Mouse (Mus musculus) ES-CJ7 (cell line): Measurements from ENCODE around the gene Sectm1b.
"Not testable (repeated sequence)": the region's sequence is repeated elsewhere in the genome, so short reads cannot be mapped to it uniquely, and the experiment has no call there.

Source experiments
- DNase-seq: peaks from one replicate; pipeline ENCODE4 v3.0.0; 2011; ENCODE audit warnings: low read depth, low spot score

Sectm1b gene

DNA sequence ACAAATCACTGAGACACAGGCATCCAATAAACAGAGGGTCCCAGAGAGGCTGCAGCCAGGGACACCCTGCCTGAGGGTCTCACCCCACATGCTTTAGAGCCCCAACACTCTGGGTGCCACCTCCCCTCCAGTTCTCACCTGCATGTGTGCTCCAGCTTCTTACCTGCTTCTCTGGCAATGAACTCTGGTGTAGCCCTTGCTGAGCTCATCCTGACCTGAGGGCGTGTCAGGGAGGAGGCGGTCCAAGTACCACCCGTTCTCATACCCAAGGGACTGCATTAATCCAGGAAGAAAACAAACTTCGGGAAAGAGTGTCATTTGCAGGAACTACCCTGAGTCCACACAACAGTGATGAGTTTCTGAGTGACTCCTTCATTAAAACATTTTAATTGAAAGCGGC lies at the start of gene Sectm1b:
TSS of gene Sectm1b (minus strand) at position 191 of the 400 bp plus-strand sequence.
- DNase-seq, result no peak

DNA sequence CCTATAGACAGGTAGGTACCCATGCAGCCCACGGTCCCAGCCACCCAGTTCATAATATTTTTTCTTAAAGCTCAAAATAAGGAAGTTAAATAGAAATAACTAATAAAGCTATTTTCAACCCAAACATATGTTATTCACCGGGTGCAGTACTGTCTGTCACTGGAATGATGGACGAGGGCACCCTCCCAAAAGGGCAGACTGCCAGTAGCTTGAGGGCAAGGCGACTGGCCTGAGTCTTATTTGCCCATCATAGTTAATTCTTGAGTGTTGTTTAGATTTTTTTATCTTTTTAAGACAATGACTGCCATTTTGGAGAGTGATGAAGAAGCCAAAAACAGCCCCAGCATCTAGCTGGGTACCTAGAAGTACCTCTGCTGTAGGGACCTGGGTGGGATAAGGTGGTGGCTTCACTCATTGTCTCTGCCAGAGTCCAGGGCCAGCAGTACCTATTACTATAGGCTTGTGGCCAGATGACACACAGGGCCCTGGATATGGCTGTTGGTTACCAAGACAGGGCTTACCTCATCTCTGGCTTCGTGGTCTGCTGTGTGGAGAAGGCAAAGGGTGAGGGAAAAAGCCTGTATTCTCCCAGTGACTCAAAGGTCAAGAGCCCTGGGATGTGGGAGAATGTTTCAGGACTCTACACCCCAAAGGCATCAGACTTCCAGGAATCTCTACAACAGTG lies 48.9 kb upstream of the Sectm1b start:
- DNase-seq, result no peak

DNA sequence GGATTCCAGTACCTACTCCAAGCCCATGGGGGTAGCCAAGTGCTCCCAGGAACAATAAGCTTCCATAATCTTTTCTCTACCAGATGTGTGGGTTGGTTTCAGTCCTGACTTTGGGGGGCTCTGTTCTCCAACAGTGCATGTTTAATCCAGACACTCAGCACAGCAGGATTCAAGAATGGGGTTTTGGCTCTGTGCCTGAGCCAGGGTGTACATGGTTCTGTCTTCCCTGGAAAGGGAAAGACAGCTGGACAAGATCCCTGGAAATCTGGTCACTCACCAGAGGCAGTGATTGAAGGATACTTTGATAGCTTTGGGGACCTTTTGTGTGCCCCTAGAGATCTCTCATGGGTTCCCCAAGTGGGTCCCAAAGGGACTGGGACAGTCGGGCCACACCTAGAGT lies 48.2 kb upstream of the Sectm1b start:
- no peak for DNase-seq

DNA sequence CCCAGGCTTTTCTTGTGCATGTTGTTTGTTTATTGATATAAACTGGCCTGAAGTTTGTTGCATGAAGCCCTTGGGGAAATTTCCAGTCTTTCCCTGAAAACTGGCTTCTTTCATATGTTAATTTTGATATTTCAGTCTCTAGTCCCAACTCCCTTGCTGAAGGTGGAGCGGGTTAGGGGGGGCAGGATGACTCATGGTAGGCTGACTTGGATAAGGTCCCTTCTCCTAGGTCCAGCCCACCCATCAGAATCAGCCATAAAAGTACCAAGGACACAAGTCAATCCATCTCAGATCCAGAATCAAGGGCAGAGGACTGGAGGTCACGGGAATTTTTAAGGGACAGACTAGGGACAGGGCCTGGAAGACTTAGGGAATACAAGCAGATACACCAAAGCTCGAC lies 47.7 kb upstream of the Sectm1b start:
- DNase-seq, result no peak

DNA sequence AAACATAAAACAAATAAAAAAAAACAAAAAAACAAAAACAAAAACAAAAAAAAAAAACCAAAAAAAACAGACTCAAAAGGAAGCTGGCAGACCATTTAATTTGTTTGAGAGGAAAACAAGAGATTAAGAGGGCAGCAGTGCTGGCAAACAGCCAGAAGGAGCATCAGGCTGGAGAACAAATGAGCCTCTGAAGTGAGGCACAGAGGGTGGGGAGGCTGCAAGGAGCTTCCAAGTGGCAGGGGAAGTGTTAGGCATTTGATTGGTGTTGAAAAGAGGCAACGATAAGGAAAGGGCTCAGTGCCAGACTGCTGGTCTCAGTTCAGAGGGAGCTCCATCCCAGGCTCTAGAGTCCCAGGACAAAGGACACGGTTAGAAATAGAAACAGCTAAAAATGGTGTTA lies 46.6 kb upstream of the Sectm1b start:
- DNase-seq, result no peak

DNA sequence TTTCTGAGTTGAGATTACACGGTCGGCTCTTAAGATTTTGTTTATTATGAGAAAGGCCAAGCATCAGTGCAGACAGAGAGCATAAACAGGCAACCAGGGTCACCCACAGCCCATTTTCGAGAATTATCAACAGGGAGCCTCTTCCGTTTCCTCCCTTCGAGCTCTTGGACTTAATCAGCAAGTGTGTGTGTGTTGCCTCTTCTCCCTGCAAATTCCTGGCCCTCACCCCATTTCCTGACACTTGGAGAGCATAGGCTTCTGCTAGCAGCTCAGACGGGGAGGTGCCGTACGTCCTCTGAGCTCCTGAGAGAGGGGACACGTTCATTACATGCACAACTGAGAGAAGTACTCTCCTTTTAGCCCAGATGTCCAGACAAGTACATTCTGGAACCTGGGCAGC lies 44.7 kb upstream of the Sectm1b start:
- DNase-seq, result no peak

DNA sequence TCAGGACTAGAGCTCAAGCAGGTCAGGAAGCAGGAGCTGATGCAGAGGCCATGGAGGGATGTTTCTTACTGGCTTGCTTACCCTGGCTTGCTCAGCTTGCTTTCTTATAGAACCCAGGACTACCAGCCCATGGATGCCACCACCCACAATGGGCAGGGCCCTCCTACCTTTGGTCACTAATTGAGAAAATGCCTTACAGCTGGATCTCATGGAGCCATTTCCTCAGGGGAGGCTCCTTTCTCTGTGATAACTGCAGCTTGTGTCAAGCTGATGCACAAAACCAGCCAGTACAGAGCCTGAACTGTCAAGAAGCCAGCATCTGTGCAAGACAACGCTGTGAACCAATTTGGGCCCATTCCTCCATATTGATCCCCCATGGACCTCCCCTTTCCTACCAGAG lies 43.9 kb upstream of the Sectm1b start:
- not testable (repeated sequence) for DNase-seq

DNA sequence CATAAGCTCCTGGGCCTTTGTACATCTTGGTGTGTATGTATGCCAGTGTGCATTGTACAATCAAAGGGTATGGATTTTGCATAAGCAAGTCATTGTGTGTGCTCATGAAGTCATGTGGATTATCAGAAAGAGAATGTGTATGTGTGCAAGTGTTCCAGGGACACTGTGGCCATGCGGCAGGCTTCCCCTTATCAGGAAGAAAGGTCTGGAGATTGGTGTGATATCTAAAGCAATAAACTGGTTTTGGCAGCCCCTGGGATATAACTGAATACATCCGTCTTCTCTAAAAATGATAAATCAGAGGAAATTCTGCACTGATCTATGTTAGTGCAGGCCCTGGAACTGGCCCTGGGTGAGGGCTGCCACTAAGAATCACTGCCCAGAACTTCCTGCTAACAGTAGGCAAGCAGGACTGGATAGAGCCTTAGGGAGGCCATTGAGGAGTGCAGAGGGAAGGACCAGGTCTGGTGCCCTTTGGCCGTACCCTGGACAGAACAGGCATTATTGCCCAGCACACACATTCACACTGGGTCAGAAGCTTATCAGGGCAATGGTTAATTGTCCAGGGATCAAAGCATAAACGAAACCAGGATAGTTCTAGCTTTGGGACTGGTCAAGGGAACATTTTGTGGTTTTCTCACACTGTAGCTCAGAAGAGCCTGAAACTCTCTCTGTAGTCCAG lies 37.9 kb upstream of the Sectm1b start:
- DNase-seq, result no peak

DNA sequence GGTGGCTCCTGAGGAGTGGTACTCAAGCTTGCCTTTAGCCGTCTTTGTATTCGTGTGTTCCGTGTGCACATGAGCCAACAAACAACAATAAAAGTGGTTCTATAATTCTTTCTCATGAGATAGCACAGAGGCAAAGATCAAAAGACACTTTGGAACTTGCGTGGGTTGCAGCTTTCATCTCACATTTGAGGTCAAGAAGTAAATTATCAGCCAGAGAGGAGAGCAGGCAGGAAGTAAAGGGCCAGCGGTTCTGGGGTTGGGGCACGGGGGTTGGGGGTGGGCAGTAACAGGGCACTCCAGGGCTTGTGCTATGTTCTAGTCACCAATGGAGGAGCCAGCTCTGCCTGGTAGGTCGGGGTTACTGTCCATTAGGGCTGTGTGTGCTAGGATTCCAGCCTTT lies 37.3 kb upstream of the Sectm1b start:
- no peak for DNase-seq

DNA sequence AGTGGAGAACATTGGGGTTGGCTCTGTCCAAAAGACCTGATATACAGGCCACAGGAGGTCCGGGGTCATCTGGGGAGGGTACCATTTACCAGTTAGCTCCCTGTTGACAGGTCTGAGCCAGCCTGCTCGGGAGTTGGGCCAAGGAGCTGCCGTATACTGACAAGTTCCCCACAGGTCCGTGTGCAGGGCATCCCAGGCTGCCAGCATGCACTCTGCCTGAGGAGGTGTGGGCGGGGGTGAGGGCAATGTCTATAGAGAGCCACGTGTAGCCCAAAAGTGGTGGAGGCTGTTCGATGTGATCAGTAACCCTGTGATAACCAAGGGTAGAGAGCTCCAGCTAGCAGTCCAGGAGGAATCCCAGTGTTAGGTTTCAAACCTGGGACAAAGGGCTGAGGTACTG lies 36.4 kb upstream of the Sectm1b start:
- DNase-seq, result no peak

DNA sequence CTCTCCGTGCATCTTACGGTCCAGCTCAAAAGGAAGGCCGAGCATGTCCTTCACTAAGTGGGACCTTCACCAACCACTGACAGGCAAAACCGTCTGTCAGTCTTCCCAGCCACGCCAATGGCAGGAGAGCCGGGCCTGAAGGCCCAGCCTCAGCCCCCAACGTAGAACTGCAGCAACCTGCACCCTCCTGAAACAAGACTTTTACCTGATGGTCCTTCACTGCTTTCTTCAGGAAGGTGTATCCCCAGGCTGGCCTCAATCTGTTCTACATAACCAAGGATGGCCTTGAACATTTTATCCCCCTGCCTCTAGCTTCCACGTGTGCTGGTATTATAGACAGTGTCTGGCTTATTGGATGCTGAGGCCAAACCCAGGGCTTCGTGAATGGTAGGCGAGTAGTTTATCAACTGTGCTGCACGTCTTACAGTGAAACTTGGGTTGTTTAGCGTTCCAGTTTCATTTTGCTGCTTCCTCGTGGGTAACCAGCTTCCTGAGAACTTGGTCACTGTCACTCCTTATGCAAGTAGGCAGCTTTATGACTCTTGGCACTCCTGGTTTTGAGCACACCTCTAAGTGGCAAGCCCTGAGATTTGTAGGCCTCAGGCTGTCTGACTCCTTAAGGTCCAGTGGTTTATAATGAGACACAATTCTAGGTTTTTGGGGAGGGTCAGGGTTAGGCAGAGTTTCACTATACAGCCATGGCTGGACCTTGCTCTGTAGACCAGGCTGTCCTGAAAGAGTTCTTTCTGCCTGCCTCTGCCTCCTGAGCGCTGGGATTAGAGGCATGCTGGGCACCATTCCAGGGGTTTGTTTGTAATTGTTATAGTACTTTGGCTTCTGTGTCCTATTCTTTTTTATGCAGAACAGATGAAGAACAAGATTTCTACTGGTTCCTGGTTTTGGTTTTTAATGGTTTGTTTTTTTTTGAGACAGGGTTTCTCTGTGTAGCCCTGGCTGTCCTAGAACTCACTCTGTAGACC lies 29.5 kb upstream of the Sectm1b start:
- DNase-seq, result no peak

DNA sequence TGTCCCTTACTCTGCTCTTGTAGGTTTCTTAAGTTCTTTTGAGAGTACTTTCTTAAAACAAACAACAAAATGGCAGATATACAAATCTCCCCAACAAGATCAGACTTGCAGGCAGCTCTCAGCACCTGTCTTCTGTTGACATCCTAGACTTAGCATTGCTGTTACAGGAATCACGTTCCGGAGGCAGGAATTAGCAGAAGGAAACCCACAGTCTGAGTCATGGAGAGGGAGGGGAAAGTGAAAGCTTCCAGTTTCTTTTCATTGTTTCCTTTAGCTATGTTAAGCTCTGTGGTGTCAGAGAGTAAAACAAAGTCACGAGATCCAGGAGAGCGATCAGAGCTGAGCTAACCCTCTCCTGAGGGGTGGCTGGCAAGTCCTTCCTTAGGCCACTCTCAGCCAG lies 27.6 kb upstream of the Sectm1b start:
- DNase-seq, result no peak

DNA sequence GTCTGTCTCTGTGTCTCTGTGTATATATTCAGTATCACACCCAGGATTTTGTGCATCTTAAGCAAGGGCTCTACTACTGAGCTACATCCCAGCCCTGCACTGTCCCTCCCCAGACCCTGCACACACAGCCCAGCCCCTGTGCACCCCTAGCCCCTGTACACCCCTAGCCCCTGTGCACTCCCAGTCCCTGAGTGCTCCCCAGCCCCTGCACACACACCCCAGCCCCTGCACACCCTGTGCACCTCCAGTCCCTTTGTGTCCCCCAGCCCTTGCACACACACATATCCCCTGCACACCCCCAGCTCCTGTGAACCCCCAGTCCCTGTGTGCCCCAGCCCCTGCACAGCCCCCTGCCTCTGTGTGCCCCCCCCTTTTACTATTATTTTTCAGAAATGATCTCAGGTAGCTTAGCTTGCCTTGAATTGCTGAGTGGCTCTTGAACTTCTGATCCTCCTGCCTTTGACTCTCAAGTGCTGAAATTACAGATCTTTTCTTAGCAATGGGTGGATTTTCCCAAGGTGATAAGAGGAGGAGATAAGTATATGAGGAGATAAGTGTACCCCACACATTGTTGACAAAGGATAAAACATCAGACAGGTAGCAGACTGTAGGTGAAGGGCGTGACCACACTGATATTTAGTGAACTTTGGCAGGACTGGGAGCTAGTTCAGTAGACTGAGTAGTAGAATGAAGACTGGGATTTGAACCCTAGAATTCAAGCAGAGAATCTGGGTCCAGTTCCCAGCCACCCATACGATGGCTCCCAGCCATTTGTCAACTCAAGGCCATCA lies 26.6 kb upstream of the Sectm1b start:
- no peak for DNase-seq

DNA sequence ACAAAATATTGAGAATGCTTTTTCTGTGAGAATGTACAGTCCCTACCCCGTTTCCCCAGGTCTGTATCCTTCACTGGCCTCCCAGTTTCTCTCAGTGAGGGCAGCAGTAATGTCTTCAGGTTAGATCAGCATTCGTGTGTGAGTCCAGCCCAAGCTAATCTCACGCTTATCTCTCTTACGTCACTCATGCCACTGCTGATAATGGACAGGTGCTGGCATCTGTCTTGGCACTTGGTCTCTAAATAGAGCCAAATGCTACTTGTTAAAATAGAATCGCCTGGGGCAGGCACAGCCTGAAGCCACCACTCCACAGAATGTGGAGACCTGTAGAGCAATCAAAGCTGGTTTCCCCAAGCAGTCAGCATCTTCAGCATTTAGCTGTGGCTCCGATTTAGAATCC lies 25.6 kb upstream of the Sectm1b start:
- DNase-seq, result no peak

DNA sequence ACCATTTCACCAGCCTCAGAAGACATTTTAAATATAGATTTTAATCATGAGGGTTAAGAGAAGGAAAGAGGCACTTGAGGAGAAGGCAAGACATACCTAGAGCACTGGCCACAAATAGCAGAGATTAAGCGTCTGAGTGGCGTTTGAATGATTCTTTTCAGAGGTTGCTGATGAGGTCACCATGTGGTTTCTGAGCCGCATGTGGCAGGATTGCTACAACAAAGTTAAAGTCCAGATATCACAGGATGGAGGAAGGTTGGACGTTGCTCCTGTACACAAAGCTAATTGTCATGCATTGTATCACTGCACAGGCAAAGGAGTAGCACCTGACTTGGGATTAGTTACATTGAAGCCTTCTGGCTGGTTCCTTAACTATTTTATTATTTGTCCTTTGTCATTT lies 22.9 kb upstream of the Sectm1b start:
- DNase-seq, result no peak

DNA sequence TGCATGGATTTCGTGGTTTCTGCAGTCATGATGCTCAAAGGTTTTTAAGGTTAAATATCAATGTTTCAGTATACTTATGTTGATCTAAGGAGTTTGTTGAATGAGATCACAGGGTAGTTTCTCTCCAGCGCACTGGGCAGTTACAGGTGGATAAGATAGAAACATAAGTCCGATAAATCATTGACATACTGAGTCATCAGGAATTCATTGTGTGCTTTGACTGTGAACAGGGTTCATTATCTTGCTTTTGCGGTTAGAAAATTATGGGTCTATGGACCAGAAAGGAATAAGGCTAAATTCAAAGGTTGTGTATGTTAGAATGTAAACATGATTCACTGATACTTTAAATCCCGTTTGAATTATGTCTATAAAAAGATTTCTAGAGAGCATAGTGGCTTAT lies 21.8 kb upstream of the Sectm1b start:
- no peak for DNase-seq

DNA sequence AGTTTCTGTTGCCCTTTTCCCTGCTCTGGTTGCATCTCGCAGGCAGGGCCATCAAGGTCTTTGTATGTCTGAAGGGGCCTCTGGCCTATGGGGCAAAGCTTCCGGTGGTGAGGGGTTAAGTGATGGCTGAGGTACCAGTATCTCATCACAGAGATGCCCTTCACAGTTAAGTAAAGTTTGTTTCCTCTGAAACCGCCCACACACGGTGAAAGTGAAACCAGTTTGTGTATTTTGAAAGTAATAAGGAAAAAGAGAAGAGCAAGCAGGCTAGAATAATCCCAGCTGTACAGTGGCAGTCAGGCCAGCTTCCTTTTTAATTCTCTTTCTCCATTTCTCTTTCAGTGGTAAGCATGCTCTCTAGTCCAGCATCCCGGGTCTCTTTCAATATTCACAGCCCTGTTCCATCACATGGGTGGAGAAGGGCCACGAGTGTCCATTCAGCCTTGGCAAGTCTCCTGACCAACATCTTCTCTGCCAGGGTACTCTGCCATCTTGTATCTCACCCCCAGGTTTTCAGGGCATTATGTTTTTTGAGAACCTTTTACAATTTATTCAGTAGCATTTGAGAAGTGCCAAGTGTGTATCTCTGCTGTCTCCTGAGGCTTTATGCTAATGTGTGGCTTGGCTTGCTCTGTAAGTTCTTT lies 19.6 kb upstream of the Sectm1b start:
- DNase-seq, result no peak

DNA sequence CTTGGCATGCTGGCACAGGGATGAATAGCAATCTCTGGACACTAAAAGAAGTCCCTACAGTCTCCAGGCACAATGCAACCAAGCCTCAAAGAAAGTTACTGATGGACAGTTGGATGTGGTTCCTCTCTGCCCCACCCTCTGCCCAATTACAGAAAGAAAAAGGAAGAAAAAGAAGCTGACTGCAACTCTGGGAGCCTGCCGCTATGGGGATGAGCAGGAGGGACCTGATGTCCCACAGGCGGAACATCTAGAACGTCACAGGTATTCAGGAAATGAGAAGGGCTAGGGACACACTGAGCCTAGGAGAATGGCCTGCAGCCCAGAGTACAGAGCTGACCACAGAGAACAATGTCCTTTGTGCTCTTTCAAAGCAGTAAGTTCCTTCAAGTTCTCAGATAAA lies 18.9 kb upstream of the Sectm1b start:
- DNase-seq, result no peak

DNA sequence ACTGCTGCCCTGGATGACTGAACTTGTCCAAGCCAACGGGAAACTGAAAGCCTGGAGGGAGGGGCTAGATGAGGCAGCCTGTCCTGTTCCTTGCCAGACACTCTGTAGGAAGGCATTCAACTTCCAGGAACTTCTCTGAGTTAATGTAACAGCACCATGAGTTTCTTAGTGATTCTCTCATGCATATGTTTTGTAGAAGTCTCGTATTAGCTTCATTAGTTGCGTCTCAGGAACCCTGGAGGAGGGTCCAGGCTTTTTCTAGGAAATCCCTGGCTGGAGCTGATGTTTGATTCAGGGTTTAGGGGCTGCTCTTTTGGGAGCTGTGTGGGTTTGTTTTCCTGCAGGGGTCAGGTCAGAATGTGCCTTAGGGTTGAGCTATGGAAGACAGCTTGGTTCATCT lies 17.8 kb upstream of the Sectm1b start, which contains the start of gene Sectm1a:
TSS of gene Sectm1a (minus strand) at position 101 of the 400 bp plus-strand sequence.
- DNase-seq, result no peak

DNA sequence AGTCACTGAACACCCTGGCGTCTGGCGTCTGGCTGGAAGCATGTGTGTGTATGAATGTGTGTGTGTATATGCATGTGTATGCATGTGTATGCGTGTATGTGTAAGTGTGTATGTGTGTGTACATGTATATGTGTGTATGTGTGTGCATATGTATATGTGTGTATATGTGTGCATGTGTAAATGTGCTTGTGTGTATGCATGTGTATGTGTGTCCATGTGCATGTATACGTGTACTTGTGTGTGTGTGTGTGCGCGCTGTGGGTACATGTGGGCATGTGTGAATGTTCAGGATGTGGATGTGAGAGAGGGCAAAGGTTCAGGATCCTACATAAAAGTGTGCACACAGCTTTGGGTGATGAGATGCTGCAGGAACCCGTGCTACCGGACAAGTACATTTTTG lies 17.0 kb upstream of the Sectm1b start:
- DNase-seq, result no peak

DNA sequence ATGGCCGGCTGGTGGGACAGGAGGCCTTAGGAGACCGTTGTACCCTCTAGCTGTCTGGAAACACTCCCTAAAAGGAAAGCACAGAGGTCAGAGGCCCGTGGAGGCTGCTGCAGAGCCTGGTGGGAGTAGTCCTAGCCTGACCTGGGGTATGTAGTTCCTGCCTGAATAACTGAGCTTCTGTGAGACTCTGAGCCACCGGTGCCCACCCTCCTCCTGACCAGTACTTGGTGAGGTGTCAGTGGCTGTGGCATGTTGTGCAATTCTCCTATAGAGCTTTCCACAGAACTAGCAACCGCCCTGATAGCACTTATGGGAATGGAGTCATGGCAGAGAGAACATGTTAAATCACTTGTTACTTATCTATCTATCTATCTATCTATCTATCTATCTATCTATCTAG lies 12.3 kb upstream of the Sectm1b start:
- no peak for DNase-seq
